Mouse (Mus musculus): ENCODE data around the gene Pqlc2.

The Pqlc2 gene

DNA sequence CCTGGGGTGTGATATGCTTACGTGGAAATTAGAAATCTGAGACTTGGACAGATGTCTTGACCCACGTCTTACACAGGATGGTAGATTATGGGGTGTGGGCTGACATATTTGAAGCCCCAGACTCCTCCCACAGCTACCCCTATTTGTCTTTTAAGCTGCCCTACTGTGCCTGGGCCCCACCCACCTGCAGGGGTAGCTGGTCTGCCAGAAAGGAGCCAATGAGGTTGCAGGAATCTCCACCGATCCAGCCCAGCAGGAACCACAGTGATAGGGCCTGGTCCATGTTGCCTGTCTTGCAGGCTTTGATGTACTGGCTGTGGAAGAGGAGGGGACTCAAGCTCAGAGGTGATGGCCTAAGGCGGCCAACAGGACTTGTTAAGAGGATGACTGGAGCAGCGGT, 8.3 kb downstream of the Pqlc2 start:
- no peak for DNase-seq

DNA sequence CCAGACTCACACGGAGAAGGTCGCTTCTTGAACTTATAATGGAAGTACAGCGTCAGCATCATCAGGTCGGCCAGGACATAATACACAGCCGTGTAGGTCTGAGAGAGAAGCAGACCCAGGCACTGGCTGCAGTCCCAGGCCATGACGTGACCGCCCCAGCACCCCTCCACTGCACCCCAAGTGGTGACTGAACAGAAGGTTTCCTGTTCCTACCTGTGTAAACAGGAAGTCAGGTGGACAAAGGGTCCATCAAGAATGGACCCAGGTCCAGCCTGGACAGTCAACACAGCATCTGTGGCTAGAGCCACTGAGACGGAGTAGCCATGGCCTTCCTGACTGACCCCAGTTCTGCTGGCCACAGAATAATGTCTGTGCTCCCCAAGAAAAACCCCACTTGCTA, 8.7 kb downstream of the Pqlc2 start:
- DNase-seq, result no peak

GRCm38 (mm10) chr4:139298671-139299366, 11.7 kb downstream of the Pqlc2 start:
- DNase-seq, result no peak

GRCm38 (mm10) chr4:139297566-139297965, 12.9 kb downstream of the Pqlc2 start:
- DNase-seq, result no peak

GRCm38 (mm10) chr4:139292038-139292437, 18.5 kb downstream of the Pqlc2 start:
- no peak for DNase-seq

DNA sequence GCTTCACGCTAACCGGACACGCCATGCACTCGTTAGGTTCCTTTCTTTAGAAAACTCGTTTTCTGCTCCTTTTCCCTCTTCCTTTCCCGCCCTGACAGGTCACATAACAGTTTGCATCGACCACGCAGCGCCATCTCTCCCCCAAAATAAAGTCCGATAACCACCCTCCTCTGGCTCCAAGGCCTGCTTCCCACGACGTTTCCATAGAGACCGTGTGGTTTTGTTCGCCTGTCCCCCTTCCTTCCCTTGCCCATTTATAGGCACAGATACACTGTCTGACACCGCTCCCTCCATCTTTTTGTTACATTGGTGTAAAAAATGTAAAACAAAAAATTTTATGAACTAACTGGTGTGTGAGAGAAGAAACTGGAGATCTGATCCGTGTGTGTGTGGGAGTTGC, 19.4 kb downstream of the Pqlc2 start:
- DNase-seq, result no peak

- peak; percentile 52 for DNase-seq
Observed at GRCm38 (mm10) chr4:139289017-139289416, 21.5 kb downstream of the Pqlc2 start.

DNA sequence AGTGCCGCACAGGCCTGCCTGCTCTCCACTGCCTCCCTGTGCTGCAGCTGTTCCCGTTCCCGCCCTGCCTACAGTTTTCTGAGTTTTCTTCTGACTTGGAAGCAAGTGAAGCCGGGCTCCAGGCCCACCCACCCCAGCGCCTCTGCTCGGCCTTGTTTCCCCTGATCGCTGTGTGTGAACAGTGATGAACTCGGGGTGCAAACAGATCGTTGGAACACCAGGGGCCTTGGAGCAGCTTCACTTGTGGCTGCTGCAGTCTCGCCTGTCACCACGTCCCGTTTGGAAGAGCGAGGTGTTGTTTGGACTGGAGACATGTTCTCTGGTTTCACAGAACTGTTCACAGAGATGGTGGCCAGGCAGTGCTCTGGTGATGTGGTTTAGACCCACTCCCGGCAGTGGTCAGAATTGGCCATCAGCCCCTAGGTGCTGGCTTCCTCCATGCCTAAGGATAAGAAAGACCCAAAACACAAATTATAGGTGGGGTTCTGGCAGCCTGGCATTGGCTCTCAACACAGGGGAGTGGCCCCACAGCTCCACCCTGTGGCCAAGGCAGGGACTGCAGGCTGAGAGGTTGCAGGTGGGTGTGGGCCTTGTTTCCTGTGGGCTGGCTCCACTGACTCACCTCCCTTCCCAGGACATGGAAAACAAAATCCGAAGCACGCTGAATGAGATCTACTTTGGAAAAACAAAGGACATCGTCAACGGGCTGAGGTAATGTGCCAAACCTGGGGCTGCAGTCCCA, 23.2 kb downstream of the Pqlc2 start:
- DNase-seq, result peak; percentile 79

- no peak for DNase-seq
Observed at GRCm38 (mm10) chr4:139286234-139286633, 24.3 kb downstream of the Pqlc2 start.

- DNase-seq, result no peak
Observed at GRCm38 (mm10) chr4:139284877-139285276, 25.6 kb downstream of the Pqlc2 start.

DNA sequence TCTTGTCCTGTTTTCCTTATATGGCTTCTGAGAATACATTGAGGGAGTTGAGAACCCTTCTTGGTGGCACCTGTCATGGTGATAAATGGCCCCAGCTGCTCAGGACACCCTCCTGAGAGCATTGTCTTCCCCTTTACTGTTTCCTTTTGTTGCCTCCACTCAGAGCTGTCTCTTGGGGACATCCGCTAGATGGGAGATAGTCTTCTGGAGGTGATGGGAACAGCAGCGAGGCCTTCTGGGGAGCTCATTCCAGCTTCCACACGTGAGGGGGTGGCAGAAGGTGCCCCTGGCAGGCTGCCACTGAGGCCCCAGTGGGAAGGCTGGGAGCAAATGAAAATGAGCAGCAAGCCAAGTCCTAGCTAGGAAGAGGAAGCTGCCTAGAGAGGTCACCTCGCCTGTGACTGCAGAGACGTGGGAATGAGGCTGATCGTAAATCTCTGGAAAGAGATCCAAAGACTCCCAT, 27.5 kb downstream of the Pqlc2 start:
- DNase-seq, result no peak

- no peak for DNase-seq
Observed at GRCm38 (mm10) chr4:139281791-139282345, 28.6 kb downstream of the Pqlc2 start.

DNA sequence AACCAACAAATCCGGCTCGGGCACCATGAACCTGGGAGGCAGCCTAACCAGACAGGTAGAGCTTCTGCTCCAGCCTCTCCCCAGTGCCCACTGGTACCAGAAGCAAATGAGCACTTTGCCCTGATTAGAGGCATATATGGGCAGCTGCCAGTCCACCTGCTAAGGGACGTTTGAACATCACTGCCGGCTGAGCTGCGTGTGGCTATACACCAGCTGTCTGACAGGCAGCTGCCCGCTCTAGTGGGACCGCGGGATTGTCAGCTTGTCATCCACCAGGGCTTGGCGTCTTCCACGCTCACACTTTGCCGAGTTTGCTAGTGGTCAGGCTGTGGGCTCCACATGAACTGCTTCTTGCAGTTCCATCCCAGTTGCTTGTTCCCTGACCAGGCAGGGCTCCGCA, 30.0 kb downstream of the Pqlc2 start:
- DNase-seq, result no peak

- DNase-seq, result no peak
Observed at GRCm38 (mm10) chr4:139276411-139276810, 34.1 kb downstream of the Pqlc2 start.

DNA sequence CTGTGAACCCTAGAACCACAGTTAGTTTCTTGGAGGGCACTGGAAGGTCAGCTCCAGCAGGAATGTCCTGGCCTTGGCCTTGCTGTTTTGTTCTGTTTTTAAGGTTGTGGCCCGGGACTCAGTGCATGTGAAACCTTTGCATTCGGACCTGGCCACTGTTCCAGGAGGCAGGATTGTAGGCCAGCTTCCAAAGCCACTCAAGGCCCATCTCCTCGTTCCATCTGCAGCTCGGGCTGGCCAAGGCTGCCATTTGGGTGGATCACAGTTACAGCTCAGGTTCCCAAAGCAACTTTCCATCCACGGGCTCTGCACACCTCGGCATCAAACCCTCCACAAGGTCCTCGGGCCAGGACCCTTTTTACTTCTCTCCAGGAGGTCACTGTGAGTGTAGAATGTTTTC, 35.9 kb downstream of the Pqlc2 start:
- DNase-seq, result no peak

DNA sequence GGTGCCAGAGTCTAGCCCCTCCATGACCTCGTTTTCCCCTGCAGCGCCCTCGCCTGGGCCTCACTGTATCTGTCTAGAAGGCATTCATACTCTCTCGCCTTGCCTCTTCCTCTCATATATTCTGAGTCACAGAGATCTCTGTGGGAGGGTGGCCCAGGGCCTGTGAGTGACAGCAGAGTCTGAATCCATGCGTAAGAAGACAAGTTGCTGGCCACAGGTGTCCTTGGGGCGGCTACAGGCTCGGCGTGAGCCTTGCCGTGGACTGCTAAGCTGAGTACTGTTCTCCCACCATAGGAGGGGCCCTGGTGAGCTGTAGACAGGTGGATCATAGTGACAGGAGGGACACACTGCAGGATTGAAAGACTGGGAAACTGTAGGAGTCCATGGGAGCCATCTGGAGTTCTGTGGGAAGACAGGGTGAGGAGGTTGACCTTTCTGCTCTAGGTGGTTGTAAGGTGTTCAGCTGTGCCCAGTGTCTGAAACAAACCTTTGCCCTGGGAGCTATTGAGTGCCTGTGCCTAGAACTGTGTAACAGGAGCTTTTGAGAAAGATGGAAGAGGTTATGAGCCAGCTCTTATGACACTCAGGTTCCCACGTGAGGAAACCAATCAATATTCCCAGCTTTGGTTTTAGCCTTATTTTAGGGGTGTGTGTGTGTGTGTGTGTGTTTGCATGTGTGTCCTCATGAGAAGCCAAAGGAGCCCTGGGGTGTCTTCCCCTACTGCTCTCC, 37.4 kb downstream of the Pqlc2 start:
- DNase-seq, result no peak

DNA sequence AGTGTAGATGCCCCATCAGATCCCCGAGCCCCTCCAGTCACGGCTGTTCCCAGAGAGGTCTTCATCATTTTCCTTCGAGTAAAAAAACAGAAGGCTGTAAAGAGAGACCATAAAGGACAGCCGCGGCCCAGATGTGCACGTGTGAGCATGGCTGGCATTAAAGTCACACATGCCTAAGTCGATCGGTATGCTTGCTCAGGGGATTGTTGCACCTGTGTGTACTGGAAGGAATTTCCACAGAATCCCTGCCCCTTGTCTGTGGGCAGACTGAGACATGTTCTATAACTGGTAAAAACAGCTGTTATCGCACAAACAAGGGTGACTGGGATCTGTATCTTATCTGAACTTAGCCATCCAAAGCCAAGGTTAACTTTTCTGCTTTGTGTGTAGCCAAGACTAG, 38.9 kb downstream of the Pqlc2 start:
- no peak for DNase-seq

- DNase-seq, result no peak
Observed at GRCm38 (mm10) chr4:139270168-139270567, 40.3 kb downstream of the Pqlc2 start.

- no peak for DNase-seq
Observed at GRCm38 (mm10) chr4:139268242-139268641, 42.3 kb downstream of the Pqlc2 start.

GRCm38 (mm10) chr4:139267335-139267734, 43.2 kb downstream of the Pqlc2 start:
- no peak for DNase-seq

- DNase-seq, result no peak
Observed at GRCm38 (mm10) chr4:139266500-139266865, 44.0 kb downstream of the Pqlc2 start.

DNA sequence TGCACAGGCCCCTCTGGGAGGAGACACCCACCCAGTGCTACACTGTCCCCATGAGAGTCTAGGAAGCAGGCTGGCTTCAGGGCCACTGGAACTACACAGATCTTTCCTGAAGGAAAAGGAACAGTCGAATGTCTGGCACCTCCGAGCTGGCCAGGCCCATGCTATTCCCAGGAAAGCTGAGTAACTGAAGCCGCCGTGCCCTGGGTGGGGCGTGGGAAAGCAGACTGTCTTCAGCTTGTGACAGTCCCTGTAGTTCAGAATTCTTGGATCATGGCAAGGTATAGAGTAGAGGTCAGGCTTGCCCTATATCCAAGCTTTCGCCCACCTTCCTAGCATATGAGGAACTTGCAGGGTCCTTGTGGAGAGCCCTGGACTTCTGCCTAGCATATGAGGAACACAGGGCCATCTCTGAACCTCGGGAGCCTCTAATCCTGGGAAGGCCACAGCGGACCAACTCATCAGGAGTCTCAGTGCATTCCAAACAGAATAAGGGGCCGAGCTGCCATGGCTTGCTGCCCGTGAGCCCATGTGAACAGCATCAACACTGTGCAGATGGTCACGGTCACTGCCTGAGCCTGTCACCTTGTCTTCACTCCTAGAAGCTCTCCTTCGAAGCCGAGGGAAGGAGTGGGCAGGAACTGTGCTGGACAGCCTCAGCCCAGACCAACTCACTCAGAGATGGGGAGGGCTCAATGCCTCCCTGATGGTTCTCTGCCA, 44.6 kb downstream of the Pqlc2 start:
- no peak for DNase-seq

DNA sequence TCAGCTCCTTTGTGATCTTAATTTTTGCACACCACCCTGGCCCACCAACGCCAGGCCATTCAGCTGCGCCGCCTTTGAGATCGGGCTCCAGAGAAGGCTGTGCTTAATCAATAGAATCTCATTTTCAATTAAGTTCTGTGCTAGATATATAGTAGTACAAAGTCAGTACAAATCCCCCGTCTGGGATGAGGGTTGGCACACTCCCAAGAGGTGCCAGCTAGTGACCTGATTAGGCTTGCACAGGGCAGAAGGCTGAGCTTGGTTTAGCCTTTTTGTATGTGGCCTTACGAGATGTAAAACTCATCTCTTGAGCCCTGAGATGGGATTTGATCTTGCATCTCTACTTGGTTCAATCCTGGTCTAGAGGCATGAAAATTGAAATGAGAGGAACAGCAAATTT, 47.5 kb downstream of the Pqlc2 start:
- DNase-seq, result no peak

All from liver (tissue).